Mouse (Mus musculus): ENCODE measurements around the gene Baiap2l1. TPM values are rescaled to one million over a fixed set of nuclear protein-coding genes. Genes with fewer than 3 reads are reported as not detected.

Gene Baiap2l1
- polyA plus RNA-seq, 1 experiment from 2014 or later: 11.0 TPM

DNA sequence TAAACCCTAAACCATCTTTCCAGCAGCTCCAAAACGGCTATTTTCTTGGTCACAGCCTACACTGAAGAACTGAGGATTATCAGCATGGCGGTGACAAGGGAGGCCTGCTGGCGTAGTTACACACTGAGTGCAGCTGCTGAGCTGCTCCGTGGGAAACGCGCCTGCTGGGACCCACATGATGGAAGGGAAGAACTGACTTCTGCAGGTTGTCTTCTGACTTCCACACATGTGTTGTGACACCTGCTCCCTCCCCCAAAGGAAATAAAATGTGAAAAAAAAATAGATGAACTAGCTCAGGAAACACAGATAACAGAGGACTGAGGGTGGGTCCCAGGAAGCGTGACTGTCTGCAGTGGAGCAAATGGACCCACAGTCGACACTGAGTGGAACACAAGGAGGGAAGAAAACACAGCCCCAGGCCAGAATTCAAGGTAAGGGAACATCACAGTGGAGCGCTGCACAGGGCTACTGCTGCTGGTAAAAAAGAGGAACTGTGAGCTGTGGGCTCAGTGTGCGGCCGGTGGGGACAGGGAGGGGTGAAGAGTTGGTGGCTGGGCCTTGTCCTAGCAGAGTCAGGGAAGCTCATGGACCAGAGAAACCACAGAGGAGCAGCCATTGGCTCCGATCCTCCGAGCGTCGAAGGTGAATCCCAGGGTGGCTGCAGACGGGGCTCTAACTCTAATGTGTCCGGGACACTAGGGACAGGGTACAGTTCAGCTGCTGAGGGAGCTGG, 80.8 kb downstream of the Baiap2l1 start:
- Histone ChIP-seq H3K4me2 (ENCODE audit: low read length) (no peak overlapping the region), H3K4me3 (ENCODE audit: control insufficient read depth in 1 of 2, insufficient read depth in 1 of 2, low read depth in 1 of 2, low read length in 2 of 2) (no peak overlapping the region), H3K4me1 (ENCODE audit: control insufficient read depth in 2 of 2, insufficient read depth in 2 of 2, low read length in 2 of 2) (peaks cover under 1 to 10% of the 10 kb centered on the region in 2 experiments), H3K27ac (replicated peaks in 1 of 2; ENCODE audit: control insufficient read depth in 1 of 2, insufficient read depth in 1 of 2, low read depth in 2 of 2, low read length in 2 of 2) (no peak overlapping the region), H3K9ac (ENCODE audit: low read length) (no peak overlapping the region), H3K36me3 (ENCODE audit: control insufficient read depth, insufficient read depth, low read length) (peaks cover 52% of the 10 kb centered on the region), H3K9me3 (ENCODE audit: control insufficient read depth, low read length) (no peaks in the 10 kb centered on the region), H3K27me3 (ENCODE audit: control insufficient read depth, insufficient read depth, low read length) (no peaks in the 10 kb centered on the region)
- ATAC-seq (ENCODE audit: insufficient number of reproducible peaks, insufficient read depth, low FRiP score, low read depth): no peak
- WGBS: 70% methylated on average over 17 of the region's 17 CpGs

DNA sequence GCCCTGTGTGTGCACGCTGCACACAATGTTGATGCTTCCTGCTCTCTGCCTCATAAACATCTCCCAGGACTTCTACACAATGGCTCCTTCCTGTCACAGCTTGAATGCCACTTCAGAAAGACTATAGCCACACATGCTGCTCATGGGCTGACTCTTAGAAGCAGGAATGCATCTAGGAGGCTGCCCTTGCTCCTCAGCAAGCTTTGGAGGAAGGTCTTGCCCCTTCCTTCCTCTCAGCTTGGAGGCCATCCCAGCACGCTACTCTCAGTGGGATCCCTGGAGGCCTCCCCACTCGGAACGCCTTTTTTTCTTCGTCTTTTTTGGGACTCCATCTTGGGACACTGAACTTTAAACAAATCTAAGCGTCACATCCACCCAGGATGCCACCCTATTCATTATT, 83.0 kb downstream of the Baiap2l1 start:
- Histone ChIP-seq H3K9me3 (ENCODE audit: control insufficient read depth, low read length) (no peaks in the 10 kb centered on the region), H3K27ac (replicated peaks in 1 of 2; ENCODE audit: control insufficient read depth in 1 of 2, insufficient read depth in 1 of 2, low read depth in 2 of 2, low read length in 2 of 2) (no peak overlapping the region), H3K4me3 (ENCODE audit: control insufficient read depth in 1 of 2, insufficient read depth in 1 of 2, low read depth in 1 of 2, low read length in 2 of 2) (no peak overlapping the region), H3K4me2 (ENCODE audit: low read length) (no peak overlapping the region), H3K36me3 (ENCODE audit: control insufficient read depth, insufficient read depth, low read length) (peaks cover 34% of the 10 kb centered on the region), H3K27me3 (ENCODE audit: control insufficient read depth, insufficient read depth, low read length) (no peaks in the 10 kb centered on the region), H3K4me1 (ENCODE audit: control insufficient read depth in 2 of 2, insufficient read depth in 2 of 2, low read length in 2 of 2) (peaks cover 9 to 21% of the 10 kb centered on the region in 2 experiments), H3K9ac (ENCODE audit: low read length) (no peak overlapping the region)
- WGBS: 60% methylated on average over 6 of the region's 6 CpGs
- no peak for ATAC-seq (ENCODE audit: insufficient number of reproducible peaks, insufficient read depth, low FRiP score, low read depth)

DNA sequence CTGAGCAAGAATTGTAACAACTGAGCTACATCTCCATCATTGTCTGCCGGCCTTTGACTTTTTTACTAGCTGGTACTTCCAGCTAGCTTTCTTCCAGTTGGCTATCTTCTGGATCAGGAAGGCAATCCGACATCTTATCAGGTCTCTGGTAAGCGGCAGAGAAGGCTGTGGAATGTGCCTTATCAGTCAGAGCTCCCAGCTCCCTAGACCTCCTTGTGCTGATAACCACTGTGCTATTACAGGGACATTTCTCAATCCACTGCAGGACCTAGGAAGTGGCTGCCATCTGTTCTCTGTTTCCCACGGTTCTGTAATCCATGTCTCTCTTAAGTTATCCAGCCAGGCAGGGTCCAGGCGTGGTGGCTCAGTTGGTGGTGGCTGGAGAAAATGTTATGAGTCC, 86.1 kb downstream of the Baiap2l1 start:
- peak overlapping the region; percentile 47 to 62; a peak in 3 of 4 replicates for H3K27ac ChIP-seq (replicated peaks in 1 of 2; ENCODE audit: control insufficient read depth in 1 of 2, insufficient read depth in 1 of 2, low read depth in 2 of 2, low read length in 2 of 2)
- WGBS: 7% methylated on average over 5 of the region's 5 CpGs
- no peaks in the 10 kb centered on the region for H3K9me3 ChIP-seq (ENCODE audit: control insufficient read depth, low read length)
- H3K9ac ChIP-seq (ENCODE audit: low read length): no peak overlapping the region
- ATAC-seq (ENCODE audit: insufficient number of reproducible peaks, insufficient read depth, low FRiP score, low read depth): no peak
- 0 out of 2 replicates have a peak overlapping the region, but pooled peaks have one; percentile 1 for H3K4me2 ChIP-seq (ENCODE audit: low read length)
- peaks cover 23 to 42% of the 10 kb centered on the region in 2 experiments for H3K4me1 ChIP-seq (ENCODE audit: control insufficient read depth in 2 of 2, insufficient read depth in 2 of 2, low read length in 2 of 2)
- H3K27me3 ChIP-seq (ENCODE audit: control insufficient read depth, insufficient read depth, low read length): no peaks in the 10 kb centered on the region
- H3K4me3 ChIP-seq (ENCODE audit: control insufficient read depth in 1 of 2, insufficient read depth in 1 of 2, low read depth in 1 of 2, low read length in 2 of 2): no peak overlapping the region
- peaks cover 28% of the 10 kb centered on the region for H3K36me3 ChIP-seq (ENCODE audit: control insufficient read depth, insufficient read depth, low read length)

DNA sequence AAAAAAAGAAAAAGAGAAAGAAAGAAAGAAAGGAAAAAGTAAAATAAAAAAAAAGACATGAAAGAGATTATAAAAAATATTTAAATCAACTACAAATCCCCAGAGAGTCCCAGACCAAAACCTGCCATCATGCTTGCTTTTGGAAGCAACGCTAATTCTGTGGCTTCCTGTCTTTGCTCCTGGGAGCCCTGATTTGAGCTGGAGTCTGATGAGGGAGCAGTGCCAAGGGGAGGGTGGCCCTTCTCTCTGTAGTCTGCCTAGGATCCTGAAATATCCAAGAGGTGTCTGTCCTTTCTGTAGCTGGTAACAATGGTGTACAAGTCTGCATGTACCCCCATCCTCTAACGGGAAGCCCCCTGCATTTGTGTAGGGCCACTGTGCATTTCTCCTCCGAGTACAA, 86.8 kb downstream of the Baiap2l1 start:
- H3K4me2 ChIP-seq (ENCODE audit: low read length): no peak overlapping the region
- H3K36me3 ChIP-seq (ENCODE audit: control insufficient read depth, insufficient read depth, low read length): peaks cover 33% of the 10 kb centered on the region
- no peaks in the 10 kb centered on the region for H3K9me3 ChIP-seq (ENCODE audit: control insufficient read depth, low read length)
- H3K9ac ChIP-seq (ENCODE audit: low read length): no peak overlapping the region
- WGBS: 38% methylated on average over 3 of the region's 3 CpGs
- H3K27ac ChIP-seq (replicated peaks in 1 of 2; ENCODE audit: control insufficient read depth in 1 of 2, insufficient read depth in 1 of 2, low read depth in 2 of 2, low read length in 2 of 2): peak overlapping the region; percentile 47 to 62; a peak in 3 of 4 replicates
- no peaks in the 10 kb centered on the region for H3K27me3 ChIP-seq (ENCODE audit: control insufficient read depth, insufficient read depth, low read length)
- peaks cover 27 to 48% of the 10 kb centered on the region in 2 experiments for H3K4me1 ChIP-seq (ENCODE audit: control insufficient read depth in 2 of 2, insufficient read depth in 2 of 2, low read length in 2 of 2)
- ATAC-seq (ENCODE audit: insufficient number of reproducible peaks, insufficient read depth, low FRiP score, low read depth): no peak
- H3K4me3 ChIP-seq (ENCODE audit: control insufficient read depth in 1 of 2, insufficient read depth in 1 of 2, low read depth in 1 of 2, low read length in 2 of 2): no peak overlapping the region

DNA sequence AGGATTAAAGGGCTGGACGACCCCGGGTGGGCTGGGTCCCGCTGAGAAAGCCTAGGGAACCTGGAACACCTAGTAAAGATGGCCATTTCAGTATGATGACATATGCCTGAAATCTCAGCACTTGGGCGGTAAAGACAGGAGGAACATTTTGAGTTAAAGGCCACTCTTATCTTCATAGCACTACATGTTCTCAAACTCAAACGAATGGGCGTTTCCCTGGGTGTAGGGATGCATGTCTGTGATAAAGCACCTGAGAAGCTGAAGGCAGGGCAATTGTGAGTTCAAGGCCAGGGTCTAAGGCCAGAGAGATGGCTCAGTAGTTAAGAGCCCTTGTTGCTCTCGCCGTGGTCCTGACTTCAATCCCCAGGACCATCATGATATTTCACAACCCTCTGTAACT, 87.5 kb downstream of the Baiap2l1 start:
- no peak for ATAC-seq (ENCODE audit: insufficient number of reproducible peaks, insufficient read depth, low FRiP score, low read depth)
- no peak overlapping the region for H3K9ac ChIP-seq (ENCODE audit: low read length)
- no peak overlapping the region for H3K27ac ChIP-seq (replicated peaks in 1 of 2; ENCODE audit: control insufficient read depth in 1 of 2, insufficient read depth in 1 of 2, low read depth in 2 of 2, low read length in 2 of 2)
- no peaks in the 10 kb centered on the region for H3K9me3 ChIP-seq (ENCODE audit: control insufficient read depth, low read length)
- no peaks in the 10 kb centered on the region for H3K27me3 ChIP-seq (ENCODE audit: control insufficient read depth, insufficient read depth, low read length)
- H3K4me1 ChIP-seq (ENCODE audit: control insufficient read depth in 2 of 2, insufficient read depth in 2 of 2, low read length in 2 of 2): peaks cover 27 to 48% of the 10 kb centered on the region in 2 experiments
- no peak overlapping the region for H3K4me3 ChIP-seq (ENCODE audit: control insufficient read depth in 1 of 2, insufficient read depth in 1 of 2, low read depth in 1 of 2, low read length in 2 of 2)
- no peak overlapping the region for H3K4me2 ChIP-seq (ENCODE audit: low read length)
- 84% methylated on average over 8 of the region's 8 CpGs for WGBS
- H3K36me3 ChIP-seq (ENCODE audit: control insufficient read depth, insufficient read depth, low read length): peaks cover 39% of the 10 kb centered on the region

DNA sequence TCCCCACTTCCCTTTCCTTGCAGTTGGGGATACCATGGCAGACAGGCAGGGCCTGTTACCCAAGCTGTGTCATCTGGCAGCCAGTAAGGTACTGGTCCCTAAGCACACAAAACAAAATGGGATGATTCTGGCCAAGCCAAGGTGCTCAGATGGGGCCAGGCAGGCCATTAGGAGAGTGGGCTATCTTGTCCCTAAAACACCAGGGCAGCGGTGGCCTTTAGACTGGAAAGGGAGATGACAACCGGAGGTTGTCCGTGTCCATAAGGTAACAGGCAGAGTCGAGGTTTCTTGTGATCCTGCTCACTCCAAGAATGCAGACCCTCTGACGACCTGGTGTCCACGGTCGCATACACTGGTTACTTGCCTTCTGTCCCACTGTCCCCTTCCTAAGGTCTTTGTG, 88.0 kb downstream of the Baiap2l1 start:
- ATAC-seq (ENCODE audit: insufficient number of reproducible peaks, insufficient read depth, low FRiP score, low read depth): no peak
- H3K4me3 ChIP-seq (ENCODE audit: control insufficient read depth in 1 of 2, insufficient read depth in 1 of 2, low read depth in 1 of 2, low read length in 2 of 2): no peak overlapping the region
- no peak overlapping the region for H3K4me2 ChIP-seq (ENCODE audit: low read length)
- peaks cover 43% of the 10 kb centered on the region for H3K36me3 ChIP-seq (ENCODE audit: control insufficient read depth, insufficient read depth, low read length)
- H3K27ac ChIP-seq (replicated peaks in 1 of 2; ENCODE audit: control insufficient read depth in 1 of 2, insufficient read depth in 1 of 2, low read depth in 2 of 2, low read length in 2 of 2): no peak overlapping the region
- peaks cover 27 to 45% of the 10 kb centered on the region in 2 experiments for H3K4me1 ChIP-seq (ENCODE audit: control insufficient read depth in 2 of 2, insufficient read depth in 2 of 2, low read length in 2 of 2)
- H3K9me3 ChIP-seq (ENCODE audit: control insufficient read depth, low read length): no peaks in the 10 kb centered on the region
- no peaks in the 10 kb centered on the region for H3K27me3 ChIP-seq (ENCODE audit: control insufficient read depth, insufficient read depth, low read length)
- 90% methylated on average over 7 of the region's 7 CpGs for WGBS
- no peak overlapping the region for H3K9ac ChIP-seq (ENCODE audit: low read length)

DNA sequence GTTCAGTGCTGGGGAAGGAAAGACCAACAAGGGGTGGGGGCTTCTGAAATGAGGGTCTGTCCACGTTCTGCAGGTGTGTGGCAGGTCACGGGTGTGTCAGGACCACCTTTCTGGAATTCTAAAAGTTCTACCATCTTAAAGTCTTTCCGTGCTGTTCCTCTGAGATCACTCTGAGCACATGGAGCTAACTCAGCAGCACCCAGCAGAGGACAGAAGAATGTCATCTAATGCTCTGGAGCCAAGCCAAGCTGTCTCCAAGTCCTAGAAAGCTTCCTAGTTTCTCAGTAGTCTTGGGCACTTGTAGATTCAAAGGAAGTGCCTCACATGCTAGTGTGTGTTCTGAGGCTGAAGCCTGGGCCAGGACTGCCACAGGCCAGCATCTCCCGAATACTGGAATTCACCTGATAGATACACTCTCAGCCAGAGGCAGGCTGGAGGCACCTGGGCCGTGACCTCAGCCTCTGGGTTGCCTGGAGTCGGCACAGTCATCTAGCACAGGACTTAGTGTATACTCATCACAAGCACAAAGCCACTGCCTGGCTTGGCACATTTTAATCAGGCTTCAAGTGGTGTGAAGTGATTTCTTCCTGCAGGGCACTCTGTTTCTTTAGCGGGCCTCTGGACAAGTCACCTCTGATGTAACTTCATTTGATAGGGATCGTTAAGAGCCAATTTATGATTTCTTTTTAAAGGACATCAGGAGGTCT, 90.2 kb downstream of the Baiap2l1 start:
- WGBS: 36% methylated on average over 8 of the region's 8 CpGs
- Histone ChIP-seq H3K9ac (ENCODE audit: low read length) (peak overlapping the region; percentile 31; the same call in 1 of the 2 replicates), H3K36me3 (ENCODE audit: control insufficient read depth, insufficient read depth, low read length) (peaks cover 58% of the 10 kb centered on the region), H3K27ac (replicated peaks in 1 of 2; ENCODE audit: control insufficient read depth in 1 of 2, insufficient read depth in 1 of 2, low read depth in 2 of 2, low read length in 2 of 2) (peak overlapping the region; percentile 47 to 74), H3K4me2 (ENCODE audit: low read length) (0 out of 2 replicates have a peak overlapping the region, but pooled peaks have one; percentile 11), H3K4me3 (ENCODE audit: control insufficient read depth in 1 of 2, insufficient read depth in 1 of 2, low read depth in 1 of 2, low read length in 2 of 2) (no peak overlapping the region), H3K9me3 (ENCODE audit: control insufficient read depth, low read length) (no peaks in the 10 kb centered on the region), H3K4me1 (ENCODE audit: control insufficient read depth in 2 of 2, insufficient read depth in 2 of 2, low read length in 2 of 2) (peaks cover 33 to 53% of the 10 kb centered on the region in 2 experiments), H3K27me3 (ENCODE audit: control insufficient read depth, insufficient read depth, low read length) (no peaks in the 10 kb centered on the region)
- ATAC-seq (ENCODE audit: insufficient number of reproducible peaks, insufficient read depth, low FRiP score, low read depth): peak; percentile 63

All from heart, embryonic 14.5 days (tissue).